Mouse (Mus musculus): ENCODE measurements around the gene Gm6760. TPM values are rescaled to one million over a fixed set of nuclear protein-coding genes. Genes with fewer than 3 reads are reported as not detected.

The Gm6760 gene
- polyA plus RNA-seq (2017; shearing (Covaris generic)) = not detected

- no peak for ATAC-seq
Observed at GRCm38 (mm10) chrX:64152098-64152497, at the start of gene Gm6760. Gm6760 (minus strand) TSS chrX:64152198.

- no peak for ATAC-seq
Observed at GRCm38 (mm10) chrX:64181246-64181645, 29.2 kb upstream of the Gm6760 start.

DNA sequence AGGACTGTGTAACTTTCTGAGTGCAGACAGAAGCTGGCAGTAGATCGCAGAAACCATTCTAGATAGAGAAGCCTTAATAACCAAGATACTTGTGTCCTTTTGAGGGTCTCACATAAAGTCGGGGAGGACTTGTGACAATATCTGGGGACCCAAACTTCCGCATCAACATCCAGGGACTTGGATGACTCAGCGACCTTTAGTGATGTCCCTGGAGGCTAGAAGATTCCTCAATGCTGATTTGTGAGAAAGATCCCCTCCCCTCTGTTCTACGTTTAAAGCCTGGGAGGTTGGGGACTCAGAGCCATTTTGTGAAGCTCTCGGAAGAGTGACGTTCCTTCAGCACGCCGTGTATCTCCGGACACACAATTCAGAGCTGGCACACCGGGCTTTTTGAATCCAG is 21.2 kb upstream of the Gm6760 start, which contains the start of gene 3830417A13Rik:
3830417A13Rik (plus strand) TSS at position 301 of the 400 bp plus-strand sequence.
- no peak for ATAC-seq

Other genes with a start within 250 kb of the Gm6760 start
- not detected for gene 3830417A13Rik, start 21.4 kb upstream of the Gm6760 start, polyA plus RNA-seq (2017; shearing (Covaris generic))
- not detected for gene Slitrk4, start 124.8 kb upstream of the Gm6760 start, polyA plus RNA-seq (2017; shearing (Covaris generic))